Mouse (Mus musculus): ENCODE results near the gene Ifitm6. TPM values are rescaled to one million over a fixed set of nuclear protein-coding genes. Genes with fewer than 3 reads are reported as not detected.

Ifitm6 gene
- total and polyA plus RNA-seq, 2 experiments from 2014 or later: 0.34 to 2.0 TPM

DNA sequence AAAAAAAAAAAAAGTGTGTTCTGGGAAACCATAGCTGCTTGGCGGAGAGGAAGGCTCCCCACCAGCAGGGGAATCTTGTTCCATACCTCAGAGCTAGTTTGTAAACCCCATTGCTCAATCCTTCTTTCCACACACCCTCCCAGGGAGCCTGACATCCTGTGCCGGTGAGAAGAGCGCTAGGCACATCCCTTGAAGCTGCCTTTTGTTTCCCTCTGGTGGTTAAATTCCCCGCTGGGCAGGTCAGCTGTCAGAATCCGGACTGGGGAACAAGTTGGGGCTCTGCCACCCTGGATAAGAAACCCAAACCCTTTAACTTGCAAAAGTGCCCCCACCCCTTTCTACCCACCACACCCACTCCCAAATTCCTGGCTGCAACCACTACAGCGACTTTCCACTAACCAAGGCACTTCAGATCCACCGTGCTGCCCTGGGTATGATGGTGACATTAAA, 9.4 kb downstream of the Ifitm6 start:
- Histone ChIP-seq H3K9me3 (ENCODE audit: low read length) (no peaks in the 10 kb centered on the region), H3K4me2 (ENCODE audit: low read depth) (no peak overlapping the region), H3K4me1 (ENCODE audit: insufficient read depth) (no peaks in the 10 kb centered on the region), H3K27ac (ENCODE audit: low read depth, low read length) (no peak overlapping the region), H3K9ac (no peak overlapping the region), H3K36me3 (ENCODE audit: insufficient read depth) (no peaks in the 10 kb centered on the region), H3K27me3 (ENCODE audit: insufficient read depth, low read length) (no peaks in the 10 kb centered on the region), H3K4me3 (ENCODE audit: low read depth, low read length) (no peak overlapping the region)
- no peak for DNase-seq
- ATAC-seq: no peak
- 15% methylated on average over 7 of the region's 7 CpGs for WGBS
- TF ChIP-seq CTCF (IDR thresholded peaks at IDR 0.05; ENCODE audit: low read depth): no peak

DNA sequence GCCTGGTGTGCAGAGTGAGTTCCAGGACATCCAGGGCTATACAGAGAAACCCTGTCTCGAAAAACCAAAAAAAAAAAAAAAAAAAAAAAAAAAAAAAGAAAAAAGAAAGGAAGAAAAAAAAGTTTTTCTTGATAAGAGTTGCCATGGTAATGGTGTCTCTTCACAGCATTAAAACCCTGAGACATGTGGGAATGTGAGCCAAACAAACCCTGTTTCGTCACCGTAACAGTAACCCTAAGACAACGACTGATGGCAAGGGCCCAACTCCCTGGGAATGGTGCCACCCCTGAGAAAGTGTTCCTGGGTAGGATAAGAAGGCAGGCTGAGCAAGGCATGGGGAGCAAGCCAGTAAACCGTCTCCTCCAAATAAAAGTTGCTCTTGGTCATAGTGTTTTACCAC, 10.8 kb downstream of the Ifitm6 start:
- Histone ChIP-seq H3K4me2 (ENCODE audit: low read depth) (no peak overlapping the region), H3K27ac (ENCODE audit: low read depth, low read length) (no peak overlapping the region), H3K36me3 (ENCODE audit: insufficient read depth) (no peaks in the 10 kb centered on the region), H3K4me3 (ENCODE audit: low read depth, low read length) (no peak overlapping the region), H3K4me1 (ENCODE audit: insufficient read depth) (no peaks in the 10 kb centered on the region), H3K9ac (no peak overlapping the region; the same call in 1 of the 2 replicates), H3K9me3 (ENCODE audit: low read length) (no peaks in the 10 kb centered on the region), H3K27me3 (ENCODE audit: insufficient read depth, low read length) (no peaks in the 10 kb centered on the region)
- TF ChIP-seq CTCF (IDR thresholded peaks at IDR 0.05; ENCODE audit: low read depth): no peak
- DNase-seq (peak; percentile 53), ATAC-seq (no peak)
- 33% methylated on average over 5 of the region's 5 CpGs for WGBS

DNA sequence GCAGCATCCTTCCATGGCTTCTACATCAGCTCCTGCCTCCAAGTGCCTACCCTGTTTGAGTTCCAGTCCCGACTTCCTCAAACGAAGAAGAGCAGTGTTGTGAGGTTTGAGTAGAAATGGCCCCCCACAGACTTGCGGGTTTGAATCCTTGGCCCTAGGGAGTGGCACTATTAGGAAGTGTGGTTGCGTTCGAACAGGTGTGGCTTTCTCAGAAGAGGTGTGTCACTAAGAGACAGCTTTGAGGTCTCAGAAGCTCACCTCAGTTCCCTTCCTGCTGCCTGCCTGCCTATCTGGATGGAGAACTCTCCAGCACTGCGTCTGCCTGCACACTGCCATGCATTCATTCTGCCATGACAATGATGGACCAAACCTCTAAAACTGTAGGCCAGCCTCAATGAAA, 11.3 kb downstream of the Ifitm6 start:
- Histone ChIP-seq H3K36me3 (ENCODE audit: insufficient read depth) (no peaks in the 10 kb centered on the region), H3K4me3 (ENCODE audit: low read depth, low read length) (no peak overlapping the region), H3K27ac (ENCODE audit: low read depth, low read length) (no peak overlapping the region), H3K9me3 (ENCODE audit: low read length) (no peaks in the 10 kb centered on the region), H3K27me3 (ENCODE audit: insufficient read depth, low read length) (no peaks in the 10 kb centered on the region), H3K4me1 (ENCODE audit: insufficient read depth) (no peaks in the 10 kb centered on the region), H3K9ac (no peak overlapping the region), H3K4me2 (ENCODE audit: low read depth) (no peak overlapping the region)
- DNase-seq: no peak
- ATAC-seq: no peak
- TF ChIP-seq CTCF (IDR thresholded peaks at IDR 0.05; ENCODE audit: low read depth): no peak
- 90% methylated on average over 6 of the region's 6 CpGs for WGBS

DNA sequence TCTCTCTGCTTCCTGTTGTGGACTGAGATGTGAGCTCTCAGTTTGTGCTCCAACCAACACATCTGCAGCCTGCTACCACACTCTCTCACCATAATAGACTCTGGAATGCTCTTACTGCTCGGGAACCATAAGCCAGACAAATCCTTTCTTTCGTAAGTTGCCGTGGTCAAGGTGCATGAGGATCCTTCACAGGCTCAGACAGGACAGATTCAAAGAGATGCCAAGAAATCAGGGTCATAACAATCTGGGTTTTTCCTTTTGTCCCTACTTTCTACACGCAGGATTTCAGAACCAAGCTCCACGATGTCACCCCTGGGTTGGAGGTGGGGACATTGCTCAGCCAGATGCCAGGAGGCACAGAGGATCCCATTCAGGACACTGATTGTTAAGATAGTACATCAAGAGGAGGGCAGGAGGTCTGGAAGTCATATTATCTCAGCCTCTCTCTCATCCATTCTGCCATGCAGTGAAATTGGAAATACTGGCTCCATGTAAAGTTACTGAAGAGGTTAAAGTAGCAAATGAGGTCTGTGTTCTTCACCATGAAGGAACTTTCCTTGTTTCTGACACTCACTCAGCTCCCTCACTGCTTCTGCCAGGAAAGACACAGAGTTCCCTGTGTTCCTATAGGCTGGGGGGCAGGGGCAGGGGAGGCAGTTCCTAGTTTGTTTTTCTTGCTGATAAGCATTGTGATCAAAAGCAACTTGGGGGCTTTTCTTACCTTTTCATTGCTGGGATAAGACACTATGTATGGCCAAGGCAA, 14.3 kb downstream of the Ifitm6 start:
- H3K9ac ChIP-seq: no peak overlapping the region
- WGBS: 82% methylated on average over 5 of the region's 5 CpGs
- no peak for TF ChIP-seq CTCF (IDR thresholded peaks at IDR 0.05; ENCODE audit: low read depth)

DNA sequence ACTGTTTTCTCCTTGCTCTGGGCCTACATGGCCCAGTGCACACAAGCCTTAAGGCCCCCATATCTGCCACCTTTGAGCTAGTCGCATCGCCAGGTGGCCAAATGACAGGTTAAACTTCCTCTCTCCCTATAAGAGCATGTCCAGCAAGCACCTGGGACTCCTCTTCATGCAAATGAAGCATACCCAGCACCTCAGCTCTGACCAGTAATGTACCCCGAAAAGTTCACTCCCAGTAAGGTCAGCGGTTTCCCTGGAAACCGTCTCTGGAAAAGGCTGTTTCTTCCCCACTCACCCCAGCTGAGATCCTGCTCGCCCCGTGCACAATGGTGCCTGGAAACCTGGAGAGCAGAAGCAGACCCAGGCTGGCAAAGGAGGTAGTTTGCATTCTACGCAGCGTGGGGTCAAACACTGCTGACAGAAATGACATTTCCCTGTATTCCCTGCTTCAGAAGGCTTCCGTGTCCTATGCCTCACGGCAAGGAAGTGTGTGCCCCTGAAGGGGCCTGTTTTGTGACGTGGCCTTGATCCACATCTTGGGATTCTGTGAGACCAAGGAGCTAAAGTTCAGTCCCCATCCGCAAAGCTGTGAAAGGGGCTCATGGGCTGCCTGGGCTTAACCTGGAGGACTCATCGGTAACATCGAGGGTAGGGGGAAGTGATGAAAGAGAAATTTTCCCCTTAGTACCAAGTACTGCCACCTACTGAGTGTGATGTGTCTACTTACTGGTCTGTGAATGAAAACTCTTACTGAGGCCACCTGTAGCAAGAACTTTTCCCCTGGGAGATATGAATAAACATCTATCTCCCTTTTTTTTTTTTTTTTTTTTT, 16.6 kb downstream of the Ifitm6 start:
- no peak for TF ChIP-seq CTCF (IDR thresholded peaks at IDR 0.05; ENCODE audit: low read depth)
- no peaks in the 10 kb centered on the region for H3K36me3 ChIP-seq (ENCODE audit: insufficient read depth)
- DNase-seq: no peak
- H3K27me3 ChIP-seq (ENCODE audit: insufficient read depth, low read length): no peaks in the 10 kb centered on the region
- H3K4me1 ChIP-seq (ENCODE audit: insufficient read depth): no peaks in the 10 kb centered on the region
- no peak for ATAC-seq
- H3K4me2 ChIP-seq (ENCODE audit: low read depth): no peak overlapping the region
- H3K27ac ChIP-seq (ENCODE audit: low read depth, low read length): no peak overlapping the region
- H3K9ac ChIP-seq: no peak overlapping the region
- no peak overlapping the region for H3K4me3 ChIP-seq (ENCODE audit: low read depth, low read length)
- no peaks in the 10 kb centered on the region for H3K9me3 ChIP-seq (ENCODE audit: low read length)
- 76% methylated on average over 15 of the region's 15 CpGs for WGBS

More for the DNA sequence above, 14.3 kb downstream of the Ifitm6 start:
- no peaks in the 10 kb centered on the region for H3K9me3 ChIP-seq (ENCODE audit: low read length)
- H3K4me3 ChIP-seq (ENCODE audit: low read depth, low read length): no peak overlapping the region
- H3K4me1 ChIP-seq (ENCODE audit: insufficient read depth): no peaks in the 10 kb centered on the region
- ATAC-seq (no peak), DNase-seq (no peak)
- H3K4me2 ChIP-seq (ENCODE audit: low read depth): no peak overlapping the region
- no peaks in the 10 kb centered on the region for H3K27me3 ChIP-seq (ENCODE audit: insufficient read depth, low read length)
- no peaks in the 10 kb centered on the region for H3K36me3 ChIP-seq (ENCODE audit: insufficient read depth)
- no peak overlapping the region for H3K27ac ChIP-seq (ENCODE audit: low read depth, low read length)

DNA sequence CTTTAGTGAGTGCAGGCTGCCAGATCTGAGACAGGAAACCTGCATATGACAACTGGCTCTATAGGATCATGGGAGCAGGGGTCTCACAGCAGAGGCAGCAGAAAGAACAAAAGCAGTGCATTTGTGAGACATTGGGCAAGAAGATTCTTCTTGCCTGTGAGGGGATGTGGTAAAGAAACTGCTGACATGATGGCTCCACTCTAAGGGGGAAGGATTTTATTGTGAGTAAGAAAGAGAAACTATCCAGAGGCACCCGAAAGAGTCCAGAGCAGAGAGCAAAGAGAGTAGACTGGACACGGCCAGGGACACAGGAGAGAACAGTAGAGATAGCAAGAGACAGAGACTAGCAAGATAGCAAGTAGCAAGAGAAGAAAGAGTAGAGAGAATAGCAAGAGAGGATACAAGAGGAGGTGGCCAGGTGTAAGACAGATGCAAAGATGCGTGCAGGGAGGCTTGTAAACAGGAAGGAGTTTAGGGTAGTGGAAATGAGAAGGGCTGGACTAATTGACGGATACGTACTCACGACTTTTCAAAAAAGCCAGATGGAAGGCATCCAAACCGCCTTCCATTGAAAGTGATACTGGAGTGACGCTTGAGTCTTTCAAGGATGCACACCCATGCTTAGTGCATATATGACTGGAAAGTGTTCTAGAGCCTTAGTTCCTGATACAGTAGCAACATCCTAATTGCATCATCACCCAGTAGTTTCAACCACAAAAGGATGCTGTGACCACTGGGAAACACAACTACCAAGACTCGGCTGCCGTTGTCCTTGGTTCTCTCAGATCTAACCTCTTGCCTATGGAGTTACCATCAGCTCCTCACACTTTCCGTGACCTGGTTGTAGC, 18.6 kb downstream of the Ifitm6 start:
- Histone ChIP-seq H3K4me3 (ENCODE audit: low read depth, low read length) (no peak overlapping the region), H3K36me3 (ENCODE audit: insufficient read depth) (no peaks in the 10 kb centered on the region), H3K9me3 (ENCODE audit: low read length) (no peaks in the 10 kb centered on the region), H3K4me2 (ENCODE audit: low read depth) (no peak overlapping the region), H3K4me1 (ENCODE audit: insufficient read depth) (no peaks in the 10 kb centered on the region), H3K27me3 (ENCODE audit: insufficient read depth, low read length) (no peaks in the 10 kb centered on the region), H3K9ac (no peak overlapping the region), H3K27ac (ENCODE audit: low read depth, low read length) (no peak overlapping the region)
- no peak for TF ChIP-seq CTCF (IDR thresholded peaks at IDR 0.05; ENCODE audit: low read depth)
- DNase-seq: no peak
- 89% methylated on average over 11 of the region's 11 CpGs for WGBS
- no peak for ATAC-seq

All from forebrain, postnatal 0 days (tissue).